Mouse (Mus musculus): ENCODE measurements around the gene Samd3.

Gene Samd3

DNA sequence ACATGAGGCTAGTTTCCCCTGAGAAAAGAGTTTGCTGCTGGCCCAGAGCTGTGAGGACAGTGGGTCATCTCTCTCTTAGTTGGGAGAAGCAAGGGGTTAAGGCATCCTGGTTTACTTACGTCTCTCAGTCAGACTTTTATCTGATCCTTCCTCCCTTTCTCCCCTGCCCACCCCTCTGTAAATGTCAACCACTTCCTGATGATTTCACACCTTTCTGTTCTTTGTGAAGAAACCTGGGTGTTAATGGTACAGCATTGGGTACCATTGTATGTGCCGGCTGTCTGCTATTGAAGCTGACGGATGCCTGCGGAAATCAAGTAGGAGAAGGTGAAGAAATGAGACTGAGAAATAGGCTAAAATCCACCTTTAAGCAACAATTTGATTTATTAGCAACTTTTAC is at the start of gene Samd3:
Samd3 (plus strand) TSS at position 220 of the 400 bp plus-strand sequence.
- no peak for TF ChIP-seq GATA4 (IDR thresholded peaks at IDR 0.05; ENCODE audit: insufficient replicate concordance, low read length)

DNA sequence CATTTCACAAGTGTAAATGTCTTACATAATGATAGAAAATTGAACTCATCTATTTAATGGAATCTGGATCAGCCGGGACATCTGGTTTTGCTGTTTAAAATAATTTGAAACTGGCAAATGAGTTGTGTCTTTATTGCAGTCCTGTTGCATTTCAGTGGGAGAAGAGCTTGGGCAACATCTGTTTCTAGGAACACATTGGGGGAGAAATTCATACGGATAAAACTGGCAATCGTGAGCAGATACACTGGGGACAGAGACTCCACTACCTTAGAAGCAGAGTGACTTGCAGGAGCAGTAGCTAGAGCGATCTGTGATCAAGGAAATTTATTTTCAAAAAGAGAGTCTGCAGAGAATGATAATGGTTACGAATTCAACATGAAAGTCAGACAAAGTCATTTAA is 44.2 kb upstream of the Samd3 start:
- no peak for TF ChIP-seq GATA4 (IDR thresholded peaks at IDR 0.05; ENCODE audit: insufficient replicate concordance, low read length)

DNA sequence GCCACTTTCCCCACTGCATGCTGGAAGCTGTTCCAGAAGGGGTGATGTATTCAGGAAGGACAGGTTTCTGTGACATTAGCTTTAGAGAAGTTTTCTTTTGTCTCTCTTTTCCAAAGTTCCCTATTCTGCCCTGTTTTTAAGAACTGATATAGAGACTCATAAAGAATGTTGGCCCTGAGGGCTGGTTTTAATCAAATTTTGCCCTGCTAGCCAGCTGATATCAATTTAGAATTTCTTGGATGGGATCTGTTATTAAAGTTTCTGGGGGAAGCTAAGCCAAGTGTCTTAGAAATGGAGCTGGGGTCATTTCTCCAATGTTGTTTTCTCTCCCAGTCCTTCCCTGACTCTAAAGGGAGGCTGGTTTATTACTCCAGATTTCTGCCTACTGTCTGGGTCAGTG is 38.7 kb upstream of the Samd3 start:
- no peak for TF ChIP-seq GATA4 (IDR thresholded peaks at IDR 0.05; ENCODE audit: insufficient replicate concordance, low read length)

DNA sequence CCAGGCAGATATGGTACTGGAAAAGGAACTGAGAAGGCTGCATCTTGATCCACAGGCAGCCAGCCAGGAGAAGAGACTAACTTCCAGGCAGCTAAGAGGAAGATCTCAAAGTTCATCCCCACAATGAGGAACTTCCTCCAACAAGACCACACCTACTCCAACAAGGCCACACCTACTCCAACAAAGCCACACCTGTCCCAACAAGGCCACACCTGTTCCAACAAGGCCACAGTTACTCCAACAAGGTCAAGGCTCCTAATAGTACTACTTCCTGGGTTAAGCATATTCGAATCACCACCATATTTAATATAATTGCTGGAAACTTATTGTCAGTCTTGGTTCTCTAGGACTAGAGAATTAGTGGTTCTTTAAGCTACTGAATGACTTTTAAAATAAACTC is 34.6 kb upstream of the Samd3 start:
- no peak for TF ChIP-seq GATA4 (IDR thresholded peaks at IDR 0.05; ENCODE audit: insufficient replicate concordance, low read length)

DNA sequence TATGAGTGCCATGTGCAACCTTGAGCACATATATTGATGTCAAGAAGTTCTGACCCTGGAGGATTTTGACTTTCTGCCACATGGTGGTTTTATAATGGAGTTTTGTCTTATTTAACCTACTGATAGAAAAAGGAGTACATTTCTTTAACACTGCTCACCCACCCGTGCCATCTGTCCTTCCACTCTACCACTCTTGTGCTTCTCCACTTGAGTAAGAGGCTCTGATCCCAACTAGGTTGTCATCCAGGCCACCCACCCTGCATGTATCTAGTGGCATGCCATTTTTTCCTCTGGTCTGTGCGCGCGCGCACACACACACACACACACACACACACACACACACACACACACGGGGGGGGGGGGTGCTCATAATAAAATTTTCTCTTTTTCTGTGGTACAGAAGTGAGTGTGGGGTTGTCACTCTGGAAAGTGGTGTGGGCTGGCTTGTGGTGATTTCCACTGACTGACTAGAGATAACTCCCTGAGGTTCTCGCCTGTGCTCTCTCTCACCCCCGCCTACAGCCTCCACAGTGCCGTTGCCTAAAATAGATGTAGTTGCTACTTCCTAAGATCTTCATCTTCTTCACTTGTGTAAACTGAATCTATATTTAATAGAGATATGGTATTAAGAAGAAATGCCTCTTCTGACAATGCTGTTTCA is 26.7 kb upstream of the Samd3 start:
- TF ChIP-seq GATA4 (IDR thresholded peaks at IDR 0.05; ENCODE audit: insufficient replicate concordance, low read length), result no peak

DNA sequence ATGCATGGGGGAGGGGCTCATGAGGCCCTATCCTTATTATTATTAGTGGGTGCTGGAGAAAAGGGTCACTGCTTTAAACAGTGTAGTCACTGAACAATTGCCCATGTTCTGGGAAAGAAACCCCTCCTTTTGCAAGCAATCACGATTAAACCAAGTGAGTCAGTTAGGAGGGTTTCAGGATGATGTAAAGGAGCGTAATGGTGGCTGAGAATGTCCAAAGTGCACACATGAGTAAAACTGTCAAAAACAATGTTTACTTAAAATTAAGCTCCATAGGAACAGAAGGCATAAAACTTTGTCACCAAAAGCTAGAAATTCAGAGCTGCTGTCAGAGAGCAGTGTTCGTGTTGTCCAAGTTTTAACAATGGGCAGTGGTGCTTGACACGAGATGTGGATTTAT is 8.8 kb upstream of the Samd3 start:
- no peak for TF ChIP-seq GATA4 (IDR thresholded peaks at IDR 0.05; ENCODE audit: insufficient replicate concordance, low read length)

DNA sequence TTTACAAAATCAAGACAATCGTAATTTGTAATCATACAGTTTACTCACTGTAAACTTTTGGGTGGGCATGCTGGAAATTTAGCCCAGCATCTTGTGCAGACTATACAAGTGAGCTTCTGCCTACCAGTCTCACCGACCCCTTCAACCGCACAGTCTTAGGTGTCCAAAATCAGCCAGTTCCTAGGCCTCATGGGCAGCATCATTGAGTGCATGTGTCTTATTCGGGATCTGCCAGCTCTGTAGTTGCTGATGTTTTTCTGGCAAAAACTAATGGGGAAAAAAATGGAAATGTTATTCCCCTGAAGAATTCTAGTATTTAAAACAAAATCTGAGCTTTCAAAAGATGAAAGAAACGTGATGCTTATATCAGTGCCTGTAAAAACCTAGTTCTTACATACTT is 3.3 kb upstream of the Samd3 start:
- no peak for TF ChIP-seq GATA4 (IDR thresholded peaks at IDR 0.05; ENCODE audit: insufficient replicate concordance, low read length)

DNA sequence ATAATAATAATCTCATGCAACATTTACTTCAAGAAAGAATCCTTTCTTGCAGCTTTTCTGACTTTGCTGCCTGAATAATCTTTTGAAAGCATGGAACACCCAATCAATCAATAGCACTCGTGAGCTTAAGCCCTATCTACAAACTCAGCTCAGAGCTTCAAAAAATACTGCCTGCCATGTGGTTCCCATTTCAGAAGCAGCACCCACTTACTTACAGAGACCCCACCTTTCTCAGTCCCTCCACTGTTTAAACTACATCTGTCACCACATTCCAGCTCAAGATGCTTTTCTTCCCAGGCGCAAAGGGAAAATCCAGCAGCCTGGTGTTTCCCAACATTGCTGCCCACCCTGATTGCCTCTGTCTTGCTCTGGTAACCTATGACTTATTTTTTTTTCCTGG is 2.8 kb upstream of the Samd3 start:
- no peak for TF ChIP-seq GATA4 (IDR thresholded peaks at IDR 0.05; ENCODE audit: insufficient replicate concordance, low read length)

DNA sequence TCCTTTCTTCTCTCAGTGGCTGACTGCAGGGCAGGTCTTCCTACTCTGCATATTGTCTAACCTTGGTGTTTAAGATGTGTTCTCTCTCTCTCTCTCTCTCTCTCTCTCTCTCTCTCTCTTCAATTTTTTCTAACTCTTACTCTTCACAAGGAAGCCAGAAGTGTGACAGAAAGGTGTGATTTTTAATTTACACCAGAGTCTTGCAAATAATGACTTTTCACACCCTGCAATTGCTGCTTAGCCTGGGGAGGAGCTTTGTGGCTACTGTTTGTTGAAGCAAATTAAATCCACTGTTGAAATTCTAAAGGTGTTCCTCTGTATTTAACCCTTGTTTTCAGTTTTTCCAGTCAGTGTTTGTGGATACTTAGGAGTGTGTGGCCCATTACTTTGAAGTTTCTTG is 1.3 kb upstream of the Samd3 start:
- TF ChIP-seq GATA4 (IDR thresholded peaks at IDR 0.05; ENCODE audit: insufficient replicate concordance, low read length), result no peak

DNA sequence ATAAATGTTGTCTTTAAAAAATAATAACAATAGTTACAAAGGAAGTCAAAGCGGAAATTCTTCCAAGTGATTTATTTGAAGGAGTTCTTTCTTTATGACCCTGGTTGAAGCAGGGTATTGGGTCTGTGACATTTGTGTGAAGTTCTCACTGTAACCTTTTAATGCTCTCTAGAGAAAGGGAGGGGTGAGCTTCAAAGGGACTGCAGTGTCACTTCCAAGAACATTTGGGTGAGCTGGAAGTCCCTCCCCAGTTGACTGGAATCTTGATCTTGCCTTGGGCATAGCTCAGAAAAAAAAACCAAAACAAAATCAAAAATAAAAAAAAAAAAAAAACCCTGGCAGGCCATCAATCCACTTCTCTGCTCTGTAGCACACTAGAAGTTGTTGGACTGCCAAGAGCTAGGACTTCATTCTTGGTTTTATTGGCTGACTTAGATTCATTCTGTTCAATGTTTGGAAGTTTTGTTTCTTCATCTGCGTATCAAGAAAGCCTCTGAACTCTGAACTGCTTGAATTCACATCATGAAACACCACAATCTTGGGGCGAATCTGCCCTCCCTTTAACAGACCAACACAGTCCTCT is 2.7 kb downstream of the Samd3 start:
- TF ChIP-seq GATA4 (IDR thresholded peaks at IDR 0.05; ENCODE audit: insufficient replicate concordance, low read length), result no peak

DNA sequence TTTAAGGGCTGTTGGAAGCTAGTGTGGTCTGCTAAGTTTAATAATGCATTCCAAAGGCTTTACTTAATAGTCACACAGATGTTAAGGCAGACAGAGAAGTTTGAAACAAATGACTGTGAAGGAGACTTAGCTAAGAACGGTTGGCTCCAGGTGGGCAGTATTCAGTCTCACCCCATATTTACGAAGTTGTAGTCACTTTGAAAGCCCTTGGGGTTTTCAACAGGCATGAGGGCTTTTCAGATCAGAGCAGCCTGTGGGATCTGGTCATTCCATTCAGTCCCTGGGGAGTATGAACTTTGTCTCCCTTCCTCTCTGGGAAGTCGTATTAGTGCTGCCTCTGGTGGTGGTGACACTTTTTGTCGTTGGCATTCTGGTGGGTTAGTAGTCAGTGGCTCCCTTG is 9.1 kb downstream of the Samd3 start:
- no peak for TF ChIP-seq GATA4 (IDR thresholded peaks at IDR 0.05; ENCODE audit: insufficient replicate concordance, low read length)

DNA sequence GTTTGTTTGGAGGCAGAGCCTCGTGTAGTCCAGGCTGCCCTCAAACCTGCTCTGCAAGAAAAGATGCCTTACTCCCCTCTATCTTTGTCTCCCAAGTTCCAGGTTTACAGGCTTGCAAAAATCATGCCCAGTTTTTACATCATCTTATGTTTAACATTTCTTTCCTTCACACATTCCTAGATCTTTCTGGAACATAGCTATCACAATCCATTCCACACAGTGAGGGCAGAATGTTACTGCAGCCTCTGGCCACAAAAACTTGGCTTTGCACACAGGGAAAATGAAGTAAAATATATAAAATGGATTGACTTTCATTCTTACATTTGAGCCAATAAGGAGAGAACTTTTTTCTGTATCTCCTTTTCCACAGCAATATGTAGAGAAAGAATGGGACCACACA is 9.6 kb downstream of the Samd3 start:
- TF ChIP-seq GATA4 (IDR thresholded peaks at IDR 0.05; ENCODE audit: insufficient replicate concordance, low read length), result no peak

DNA sequence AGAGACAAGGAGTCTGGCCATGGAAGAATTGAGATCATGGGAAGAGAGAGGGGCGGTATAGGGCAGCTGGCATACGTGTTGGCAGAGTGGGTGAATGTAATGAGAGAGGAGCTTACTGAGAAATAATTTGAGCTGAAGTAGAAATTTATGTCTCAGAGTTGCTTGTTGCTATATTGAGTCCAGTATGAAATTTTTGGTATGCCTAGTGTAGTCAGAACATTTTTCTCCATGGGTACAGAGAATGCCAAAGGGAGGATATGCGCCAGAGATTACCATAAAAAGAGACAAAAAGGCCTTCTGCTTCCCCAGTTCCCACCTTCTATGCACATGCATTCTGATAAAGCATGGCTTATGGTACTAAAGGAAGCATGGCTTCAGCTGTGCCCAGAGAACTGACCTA is 13.7 kb downstream of the Samd3 start:
- TF ChIP-seq GATA4 (IDR thresholded peaks at IDR 0.05; ENCODE audit: insufficient replicate concordance, low read length), result no peak

DNA sequence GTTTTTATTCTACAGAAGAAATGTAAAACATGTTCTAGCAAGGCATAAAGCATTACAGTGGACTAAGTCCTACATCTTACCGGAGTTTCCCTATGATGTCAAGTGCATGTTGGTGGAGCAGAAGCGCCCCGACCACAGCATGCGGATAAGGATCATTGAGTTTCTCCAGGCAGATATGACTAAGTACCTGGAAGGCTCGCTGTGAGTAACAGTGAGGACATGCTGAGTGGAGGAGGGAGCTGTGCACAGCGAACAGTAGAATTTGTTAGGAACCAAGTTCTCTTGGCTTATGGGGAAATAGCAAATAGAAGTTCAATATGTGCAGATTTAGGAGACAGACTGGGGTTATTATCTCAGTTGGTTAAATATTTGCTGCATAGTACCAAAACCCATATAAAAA is 15.0 kb downstream of the Samd3 start:
- no peak for TF ChIP-seq GATA4 (IDR thresholded peaks at IDR 0.05; ENCODE audit: insufficient replicate concordance, low read length)

DNA sequence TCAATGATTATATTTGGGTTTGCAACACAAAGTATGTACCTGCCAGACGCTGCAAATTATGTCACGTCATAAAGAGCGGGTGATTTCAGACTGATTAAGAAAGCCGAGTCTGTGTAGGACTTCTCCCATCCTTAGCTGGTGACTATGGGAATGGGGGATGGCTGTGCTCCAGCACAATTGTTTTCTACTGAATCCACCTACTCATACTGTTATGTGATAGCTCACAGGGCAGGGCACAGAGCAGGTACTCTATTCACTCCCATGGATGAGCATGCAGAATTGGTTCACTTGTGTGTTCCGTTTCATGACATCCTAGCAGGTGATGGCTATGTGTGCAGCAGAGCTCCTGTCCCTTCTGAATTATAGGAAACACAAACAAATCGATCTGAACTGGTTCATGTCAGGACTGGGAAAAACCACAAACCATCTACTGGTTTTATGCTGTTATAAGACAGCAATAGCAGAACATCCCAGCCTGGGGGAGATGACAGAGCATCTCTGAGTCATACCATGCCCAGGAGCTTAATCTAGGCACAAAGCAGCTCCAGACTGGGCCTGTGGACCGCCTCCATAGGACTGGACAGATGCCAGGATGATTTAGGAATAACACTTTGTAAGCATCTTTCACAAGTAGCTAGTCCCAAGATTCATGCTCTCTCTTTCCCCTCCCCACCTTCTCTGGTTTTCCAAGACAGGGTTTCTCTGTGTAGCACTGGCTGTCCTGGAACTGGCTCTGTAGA is 20.1 kb downstream of the Samd3 start:
- TF ChIP-seq GATA4 (IDR thresholded peaks at IDR 0.05; ENCODE audit: insufficient replicate concordance, low read length), result no peak

DNA sequence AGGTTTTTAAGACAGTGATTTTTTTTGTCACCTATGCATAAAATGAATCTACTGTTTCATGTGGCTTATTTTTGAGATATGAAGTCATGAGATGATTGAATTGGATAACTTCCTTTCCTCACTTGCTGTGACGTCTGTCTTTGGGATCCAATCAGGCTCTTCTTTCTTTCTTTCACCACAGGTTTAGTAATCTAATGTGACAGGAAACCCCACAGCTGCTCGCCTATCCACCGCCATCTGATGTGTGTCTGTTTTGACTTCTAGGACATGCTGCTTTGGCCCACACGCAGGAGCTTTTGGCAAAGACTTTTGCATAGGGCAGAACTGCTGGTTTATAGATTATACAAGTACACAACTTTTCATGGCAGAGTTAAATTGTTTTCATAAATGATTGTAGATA is 30.4 kb downstream of the Samd3 start:
- TF ChIP-seq GATA4 (IDR thresholded peaks at IDR 0.05; ENCODE audit: insufficient replicate concordance, low read length), result no peak
